11 mouse cellular contexts compared by ENCODE assay signal in the genomic region with DNA sequence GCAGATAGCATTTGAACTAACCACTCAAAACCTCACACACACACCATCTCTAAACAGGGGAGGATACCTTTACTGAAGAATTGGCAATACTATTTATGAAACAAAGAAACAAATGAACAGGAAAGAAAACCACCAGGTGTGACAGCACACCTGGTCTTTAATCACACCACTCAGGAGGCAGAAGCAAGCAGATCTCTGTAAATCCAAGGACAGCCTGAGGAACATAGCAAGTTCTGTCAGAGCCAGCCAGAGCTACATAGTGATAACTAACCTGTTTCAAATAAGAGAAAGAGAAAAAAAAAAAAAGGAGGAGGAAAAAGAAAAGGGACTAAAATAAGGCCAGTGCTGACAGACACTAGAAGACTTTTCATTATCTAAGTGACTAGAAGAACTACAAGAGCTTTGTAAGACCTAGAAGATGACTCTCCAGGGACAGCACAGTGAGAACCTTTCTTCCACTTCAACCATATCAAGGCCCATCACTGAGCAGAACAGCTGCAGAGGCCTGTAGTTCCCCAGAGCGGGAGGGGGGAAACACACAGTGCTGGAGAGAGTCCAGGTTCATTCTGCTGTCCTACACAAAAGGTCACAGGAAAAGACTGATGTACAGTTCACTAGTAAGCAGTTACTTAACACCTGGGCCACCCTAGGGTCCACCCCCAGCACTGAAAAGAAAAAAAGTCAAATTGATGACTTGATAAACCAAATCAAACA. TPM values are rescaled to one million over a fixed set of nuclear protein-coding genes. Genes with fewer than 3 reads are reported as not detected.
DNase-seq lines count a peak whose midpoint lies in the region; ATAC-seq and TF ChIP-seq lines count a peak whose summit lies in the region.
"Had no signal": no experiment of that assay in that cellular context is flagged by ENCODE, and none has a peak within 500 bp of the region (broad histone marks: within the 10 kb centered on the region; RNA-seq: fewer than 3 reads in every experiment).

No protein-coding gene starts in this region.

- H3ac ChIP-seq in myocyte (ENCODE audit: control insufficient read depth, insufficient read length), result no peak overlapping the region

- no peak for TF ChIP-seq POLR2A in MEL (IDR thresholded peaks at IDR 0.05; ENCODE audit: control insufficient read depth in 1 of 2, insufficient read depth in 1 of 2, low read depth in 1 of 2, low read length in 2 of 2, poor library complexity in 1 of 2)
- TF ChIP-seq POLR2A in myocyte (IDR thresholded peaks at IDR 0.05; ENCODE audit: insufficient read length, low read depth), result no peak

- 0% methylated on average over 1 of the region's 1 CpGs for WGBS in liver, embryonic 16.5 days (ENCODE audit: insufficient replicate concordance)
- 26% methylated on average over 1 of the region's 1 CpGs for WGBS in liver, postnatal 0 days (ENCODE audit: insufficient replicate concordance)

- H3K4me1 ChIP-seq in liver, embryonic 16.5 days (ENCODE audit: control insufficient read depth, low read depth, low read length), result peaks cover 29% of the 10 kb centered on the region
- H3K4me1 ChIP-seq in liver, postnatal 0 days (ENCODE audit: insufficient read depth), result peaks cover 43% of the 10 kb centered on the region
- peaks cover 39 to 44% of the 10 kb centered on the region in 2 experiments for H3K4me1 ChIP-seq in MEL (ENCODE audit: control insufficient read depth in 1 of 2, insufficient read depth in 2 of 2, low read length in 2 of 2)
- H3K4me1 ChIP-seq: limb, embryonic 15.5 days had no signal

- H3K9me3 ChIP-seq in liver, embryonic 16.5 days (replicated peaks; ENCODE audit: control insufficient read depth, low read length), result no peaks in the 10 kb centered on the region
- no peaks in the 10 kb centered on the region for H3K9me3 ChIP-seq in liver, postnatal 0 days (ENCODE audit: low read length)
- no peaks in the 10 kb centered on the region for H3K9me3 ChIP-seq in MEL (replicated peaks; ENCODE audit: insufficient read depth, low read length)
- H3K9me3 ChIP-seq: forebrain, embryonic 12.5 days; limb, embryonic 15.5 days; neural tube, embryonic 15.5 days had no signal

- ATAC-seq in liver, embryonic 16.5 days (ENCODE audit: low read depth), result peak; percentile 54
- no peak for ATAC-seq in liver, postnatal 0 days

- no peak for DNase-seq in liver, postnatal 0 days
- DNase-seq in MEL (ENCODE audit: low read depth, low spot score), result peak; percentile 71
- peak; percentile 52 to 69 for DNase-seq in heart, adult 9 months (ENCODE audit: low spot score in 2 of 2)
- no peak for DNase-seq in urinary bladder, adult 18-20 months (ENCODE audit: low spot score in 2 of 2)
- no peak for DNase-seq in embryo, embryonic 10.5 days (ENCODE audit: low spot score)
- DNase-seq: cerebellum, postnatal 14 days had no signal

- H3K27me3 ChIP-seq in liver, embryonic 16.5 days (ENCODE audit: control insufficient read depth, insufficient read depth, low read depth, low read length), result no peaks in the 10 kb centered on the region
- H3K27me3 ChIP-seq in liver, postnatal 0 days (ENCODE audit: insufficient read depth, low read length), result no peaks in the 10 kb centered on the region
- H3K27me3 ChIP-seq in MEL (ENCODE audit: control insufficient read depth in 1 of 2, insufficient read depth in 2 of 2, low read length in 2 of 2) (no peaks in the 10 kb centered on the region), myocyte (ENCODE audit: control insufficient read depth, insufficient read depth, insufficient read length) (no peaks in the 10 kb centered on the region)
- H3K27me3 ChIP-seq: forebrain, embryonic 12.5 days; limb, embryonic 15.5 days; neural tube, embryonic 15.5 days had no signal

- no peak for TF ChIP-seq CTCF in liver, postnatal 0 days (IDR thresholded peaks at IDR 0.05; ENCODE audit: low read depth)
- TF ChIP-seq CTCF in MEL (IDR thresholded peaks at IDR 0.05 in 2 of 3, conservative IDR thresholded peaks at IDR 0.05 in 1 of 3; ENCODE audit: control insufficient read depth in 1 of 3, insufficient read depth in 1 of 3, low read depth in 2 of 3, low read length in 3 of 3, poor library complexity in 1 of 3, severe bottlenecking in 1 of 3), result no peak

- H3K79me2 ChIP-seq in MEL (ENCODE audit: control insufficient read depth, insufficient read depth, low read length, poor library complexity) (peaks cover 16% of the 10 kb centered on the region), myocyte (ENCODE audit: control insufficient read depth, insufficient read depth) (peaks cover 96% of the 10 kb centered on the region)

- no peak overlapping the region for H3K4me2 ChIP-seq in liver, embryonic 16.5 days (ENCODE audit: low read depth, low read length)
- no peak overlapping the region for H3K4me2 ChIP-seq in liver, postnatal 0 days (ENCODE audit: low read depth, low read length)
- H3K4me2 ChIP-seq in myocyte (ENCODE audit: low read depth), result peak overlapping the region; percentile 57
- H3K4me2 ChIP-seq: forebrain, embryonic 12.5 days; limb, embryonic 15.5 days; neural tube, embryonic 15.5 days had no signal

- no peaks in the 10 kb centered on the region for H3K36me3 ChIP-seq in liver, embryonic 16.5 days (ENCODE audit: control insufficient read depth, insufficient read depth)
- no peaks in the 10 kb centered on the region for H3K36me3 ChIP-seq in liver, postnatal 0 days (replicated peaks; ENCODE audit: insufficient read depth, low read length)
- H3K36me3 ChIP-seq in MEL (ENCODE audit: control insufficient read depth in 1 of 2, insufficient read depth in 2 of 2, low read length in 2 of 2) (peaks cover 0 to 66% of the 10 kb centered on the region in 2 experiments; a peak in 2 of 4 replicates), myocyte (ENCODE audit: control insufficient read depth, insufficient read depth) (no peaks in the 10 kb centered on the region)
- H3K36me3 ChIP-seq: limb, embryonic 15.5 days; neural tube, embryonic 15.5 days had no signal

- TF ChIP-seq RAD21 in MEL (IDR thresholded peaks at IDR 0.05; ENCODE audit: low read depth, low read length), result no peak

- H3K4me3 ChIP-seq in liver, embryonic 16.5 days (ENCODE audit: low read depth, low read length), result no peak overlapping the region
- H3K4me3 ChIP-seq in liver, postnatal 0 days (ENCODE audit: low read depth, low read length), result no peak overlapping the region
- H3K4me3 ChIP-seq in MEL (ENCODE audit: control insufficient read depth in 1 of 2, insufficient read depth in 1 of 2, low read depth in 2 of 2, low read length in 2 of 2) (no peak overlapping the region), myocyte (no peak overlapping the region)
- H3K4me3 ChIP-seq: forebrain, embryonic 12.5 days; limb, embryonic 15.5 days; neural tube, embryonic 15.5 days had no signal

- no peak overlapping the region for H3K27ac ChIP-seq in liver, embryonic 16.5 days (ENCODE audit: low read length)
- no peak overlapping the region for H3K27ac ChIP-seq in liver, postnatal 0 days (ENCODE audit: low read depth)
- H3K27ac ChIP-seq in MEL (ENCODE audit: control insufficient read depth, low read depth, low read length), result peak overlapping the region; percentile 96
- H3K27ac ChIP-seq: forebrain, embryonic 12.5 days; limb, embryonic 15.5 days; neural tube, embryonic 15.5 days had no signal

- H3K9ac ChIP-seq in liver, embryonic 16.5 days (ENCODE audit: low read depth, low read length), result no peak overlapping the region
- H3K9ac ChIP-seq in liver, postnatal 0 days (replicated peaks), result no peak overlapping the region
- H3K9ac ChIP-seq in MEL (ENCODE audit: control insufficient read depth, low read depth, low read length, poor library complexity, severe bottlenecking), result no peak overlapping the region
- H3K9ac ChIP-seq: forebrain, embryonic 12.5 days; limb, embryonic 15.5 days; neural tube, embryonic 15.5 days had no signal

- no peak for TF ChIP-seq EP300 in liver, postnatal 0 days (IDR thresholded peaks at IDR 0.05; ENCODE audit: low read depth)
- peak in 1 of 2 experiments; percentile 32; a peak in 1 of 4 replicates for TF ChIP-seq EP300 in MEL (IDR thresholded peaks at IDR 0.05; ENCODE audit: low read depth in 1 of 2, low read length in 2 of 2)

TF ChIP-seq in MEL, 35 proteins besides CTCF, POLR2A, EP300 and RAD21 (continues in another document):
- TF ChIP-seq MXI1 (IDR thresholded peaks at IDR 0.05; ENCODE audit: low read depth, low read length) (0 out of 2 replicates have a peak, but pooled peaks have one; percentile 17), RCOR1 (IDR thresholded peaks at IDR 0.05; ENCODE audit: low read depth, low read length) (no peak), SIN3A (IDR thresholded peaks at IDR 0.05; ENCODE audit: low read length) (0 out of 2 replicates have a peak, but pooled peaks have one; percentile 2), MAZ (IDR thresholded peaks at IDR 0.05; ENCODE audit: low read depth, low read length) (peak; percentile 75; the same call in 1 of the 2 replicates), CHD1 (IDR thresholded peaks at IDR 0.05; ENCODE audit: low read depth, low read length) (peak; percentile 75; the same call in 1 of the 2 replicates), TCF12 (IDR thresholded peaks at IDR 0.05; ENCODE audit: low read depth, low read length) (no peak), ETS1 (IDR thresholded peaks at IDR 0.05; ENCODE audit: low read depth, low read length) (peak; percentile 52; the same call in 1 of the 2 replicates), ELF1 (IDR thresholded peaks at IDR 0.05; ENCODE audit: low read depth, low read length) (0 out of 2 replicates have a peak, but pooled peaks have one; percentile 1)

TF ChIP-seq in myocyte, 11 proteins besides CTCF, POLR2A, EP300 and RAD21:
- no peak for TF ChIP-seq REST (IDR thresholded peaks at IDR 0.05; ENCODE audit: insufficient read depth, insufficient read length)
- peak; percentile 12 to 87 (median 81) for TF ChIP-seq MYOG (IDR thresholded peaks at IDR 0.05; ENCODE audit: control insufficient read depth in 1 of 3, insufficient read depth in 1 of 3, insufficient read length in 2 of 3, low read depth in 2 of 3)
- TF ChIP-seq MAX (IDR thresholded peaks at IDR 0.05; ENCODE audit: low read depth), result no peak
- TF ChIP-seq SRF (IDR thresholded peaks at IDR 0.05; ENCODE audit: control insufficient read depth, insufficient read length, low read depth), result no peak
- TF ChIP-seq MYOD1 (IDR thresholded peaks at IDR 0.05; ENCODE audit: control insufficient read depth in 1 of 3, insufficient read length in 2 of 3, low read depth in 2 of 3), result peak; percentile 65 to 84 (median 74)

RNA-seq across cellular contexts. Expression of gene Cdc42se2, which starts 9.2 kb away (rescaled TPM):
- polyA plus RNA-seq in liver, embryonic 16.5 days (2015; fragmentation: Nextera tagmentation; extraction: Ambion mirVana), result 17.2 and 19.1 TPM in 2 replicates
- polyA plus RNA-seq in liver, postnatal 0 days (2015; fragmentation: Nextera tagmentation; extraction: Ambion mirVana), result 13.7 and 15.4 TPM in 2 replicates
- 31.4 and 33.4 TPM in 2 replicates for total RNA-seq in MEL (2012; rRNA removed)
- polyA plus RNA-seq in MEL (2012; ENCODE audit: insufficient read depth in 1 of 2, insufficient read length in 2 of 2, low read depth in 1 of 2, low replicate concordance in 2 of 2, missing spikeins in 1 of 2) (10 to 100 TPM; 30.1 to 47.4 TPM), myocyte (2012; fragmentation: generic; extraction: Trizol) (51.0 TPM)

Comparison
In these comparisons a context has a peak if more than half of its experiments do, and no peak if none do; other contexts are left out.
1. DNase-seq: peak in MEL (single experiment) and heart, adult 9 months (2 of 2); none in liver, postnatal 0 days (single experiment), urinary bladder, adult 18-20 months (0 of 2) and embryo, embryonic 10.5 days (single experiment).